Mouse (Mus musculus) cerebellum, adult 11-12 months (tissue): ENCODE measurements at regions not wholly inside any gene's neighbourhood (a gene's known extent, or its start where the extent isn't known, plus 50 kb on each side); places are given as distances from the start of the nearest gene placed in this dataset.

Source experiments
- DNase-seq: peaks from one replicate; pipeline ENCODE4 v3.0.0; 2022

DNA sequence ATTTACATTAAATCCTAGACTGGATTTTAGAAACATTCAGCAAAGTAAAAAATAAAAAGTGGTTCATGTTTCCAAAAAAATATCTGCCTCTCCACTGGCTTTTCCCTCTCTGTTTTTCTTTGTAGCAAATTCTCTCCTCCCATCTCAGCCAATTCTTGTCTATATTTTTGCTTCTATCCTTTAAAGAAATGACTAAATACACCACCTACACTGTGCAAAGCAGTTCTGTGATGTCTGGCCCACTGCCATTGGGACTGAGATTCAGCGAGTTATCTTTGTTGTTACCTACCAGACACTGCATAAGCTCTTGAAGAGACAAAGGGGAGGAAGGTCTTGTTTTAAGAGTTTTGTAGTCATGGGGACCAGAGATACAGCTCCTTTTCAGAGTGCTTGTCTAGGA lies 835.8 kb upstream of the Klhl29 start:
- no peak for DNase-seq

DNA sequence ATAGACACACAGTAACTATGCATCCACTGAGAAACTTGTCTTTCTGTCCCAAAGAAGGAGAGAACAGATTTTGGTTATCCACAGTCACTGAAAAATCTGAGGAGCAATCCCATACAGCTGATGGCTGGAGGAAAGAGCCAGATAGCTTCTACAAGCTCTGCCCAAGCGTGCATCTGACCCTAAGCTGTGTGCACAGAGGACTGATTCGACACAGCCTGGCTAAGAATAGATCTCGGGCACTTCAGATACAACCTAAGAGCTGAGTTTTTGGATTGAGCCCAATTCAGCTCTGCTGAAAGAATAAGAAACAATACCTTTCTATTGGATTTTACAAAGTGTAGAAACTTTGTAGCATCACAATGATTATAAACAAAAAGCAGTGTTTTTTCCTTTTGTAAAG lies 813.8 kb upstream of the Klhl29 start:
- no peak for DNase-seq

DNA sequence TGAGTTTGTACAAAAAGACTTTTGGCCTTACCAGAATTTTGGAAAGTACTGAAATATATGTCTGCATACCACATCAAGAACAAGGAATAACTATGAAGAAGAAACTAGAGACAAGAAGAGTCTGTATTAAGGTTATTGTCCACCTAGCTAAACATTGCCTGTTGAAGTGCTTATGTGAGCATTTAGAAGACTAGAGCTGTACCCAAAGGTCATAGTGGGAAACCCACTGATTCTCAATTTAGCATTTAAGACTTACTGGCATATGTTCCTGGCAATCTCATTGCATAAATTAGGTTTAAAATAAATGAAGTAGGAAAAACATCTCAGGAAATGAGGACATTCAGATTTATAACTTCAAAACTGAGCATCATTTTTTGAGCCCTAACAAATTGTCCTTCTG lies 793.3 kb upstream of the Klhl29 start:
- DNase-seq, result no peak

GRCm38 (mm10) chr12:6154287-6154686 lies 778.8 kb upstream of the Klhl29 start:
- no peak for DNase-seq

DNA sequence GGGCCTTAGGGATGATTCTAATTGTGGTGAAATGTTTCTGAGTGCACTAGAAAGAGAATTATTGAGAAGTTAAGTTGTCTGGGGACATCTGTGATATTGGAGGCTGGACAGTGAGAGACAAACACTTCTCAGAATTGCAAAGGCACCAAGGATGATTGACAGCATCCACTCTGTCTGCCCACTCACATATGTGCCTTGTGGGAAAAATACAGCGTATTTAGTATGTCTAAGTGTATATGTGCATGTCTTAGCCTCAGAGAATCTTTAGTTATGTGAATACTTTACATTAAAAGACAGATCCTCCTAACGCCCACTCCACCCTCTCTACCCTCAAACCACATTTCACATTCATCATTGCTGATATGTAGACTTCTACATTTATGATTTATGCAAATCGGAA lies 776.0 kb upstream of the Klhl29 start:
- DNase-seq, result no peak

GRCm38 (mm10) chr12:6132451-6132850 lies 757.0 kb upstream of the Klhl29 start:
- DNase-seq, result no peak

- DNase-seq, result no peak
These were observed 744.1 kb upstream of the Klhl29 start for GRCm38 (mm10) chr12:6119557-6119956.

- DNase-seq, result no peak
These were observed 739.8 kb upstream of the Klhl29 start for GRCm38 (mm10) chr12:6115254-6115653.

DNA sequence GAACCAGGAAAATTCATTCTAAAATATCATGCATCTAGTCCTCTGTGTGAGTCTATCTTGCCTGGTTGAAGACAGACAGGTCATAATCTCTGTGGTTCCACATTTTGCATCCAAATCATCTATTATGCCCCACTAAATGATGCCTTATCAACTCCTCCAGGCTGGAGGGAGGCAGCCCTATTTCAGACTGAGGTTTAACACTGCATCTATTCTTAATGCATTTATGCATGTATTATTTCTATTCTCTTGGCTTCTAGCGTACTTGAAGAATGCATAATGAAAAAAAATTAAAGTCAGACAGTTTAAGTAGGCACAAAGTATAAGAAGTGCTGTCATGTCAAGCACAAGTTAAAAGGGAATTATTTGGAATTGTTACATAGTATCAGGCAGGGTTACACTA lies 721.8 kb upstream of the Klhl29 start:
- DNase-seq, result no peak

- DNase-seq, result peak; percentile 35
These were observed 712.3 kb upstream of the Klhl29 start for GRCm38 (mm10) chr12:6087627-6088350.

- DNase-seq, result no peak
These were observed 711.6 kb upstream of the Klhl29 start for GRCm38 (mm10) chr12:6087071-6087470.

- DNase-seq, result peak; percentile 82
These were observed 671.6 kb upstream of the Klhl29 start for GRCm38 (mm10) chr12:6046866-6047689.

DNA sequence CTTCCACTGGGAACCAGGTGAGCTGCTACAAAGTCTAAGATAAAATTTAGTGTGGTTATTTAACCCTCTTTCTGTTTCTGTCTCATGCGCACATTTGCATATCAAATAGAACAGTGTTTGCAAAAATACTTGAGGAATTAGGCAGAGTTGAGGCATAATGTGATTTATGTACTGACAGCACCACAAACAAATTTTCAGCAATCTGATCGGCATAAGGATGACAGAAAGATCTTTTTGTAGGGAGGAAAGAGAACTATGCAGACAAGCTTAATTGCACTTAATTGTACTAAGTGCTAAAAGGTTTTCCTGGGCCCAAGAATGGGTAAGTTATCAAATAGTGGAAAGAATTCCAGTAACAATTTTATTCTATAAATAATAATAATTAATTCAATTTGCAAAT lies 670.6 kb upstream of the Klhl29 start:
- DNase-seq, result no peak

GRCm38 (mm10) chr12:6042326-6042725 lies 666.8 kb upstream of the Klhl29 start:
- DNase-seq, result no peak

- DNase-seq, result no peak
These were observed 648.6 kb upstream of the Klhl29 start for GRCm38 (mm10) chr12:6024111-6024510.

DNA sequence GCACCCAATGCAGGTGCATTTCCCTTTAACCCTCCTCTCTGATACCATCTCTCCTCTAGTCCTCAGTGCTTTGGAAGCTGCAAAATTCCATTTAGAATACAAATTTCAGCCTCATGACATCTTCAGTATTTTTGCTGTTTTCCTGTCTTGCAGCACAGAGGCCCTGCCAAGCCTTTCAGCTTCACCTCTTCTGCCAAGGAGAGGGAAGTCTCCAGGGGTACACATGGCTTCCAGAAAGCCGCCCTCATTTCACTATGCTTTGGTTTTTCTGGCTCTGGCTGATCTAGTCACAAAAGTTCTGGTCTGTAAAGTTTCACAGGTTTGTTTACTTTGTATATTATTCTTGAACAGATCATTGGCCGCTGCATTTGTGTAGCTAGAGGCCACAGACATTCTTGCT lies 647.0 kb upstream of the Klhl29 start:
- no peak for DNase-seq

DNA sequence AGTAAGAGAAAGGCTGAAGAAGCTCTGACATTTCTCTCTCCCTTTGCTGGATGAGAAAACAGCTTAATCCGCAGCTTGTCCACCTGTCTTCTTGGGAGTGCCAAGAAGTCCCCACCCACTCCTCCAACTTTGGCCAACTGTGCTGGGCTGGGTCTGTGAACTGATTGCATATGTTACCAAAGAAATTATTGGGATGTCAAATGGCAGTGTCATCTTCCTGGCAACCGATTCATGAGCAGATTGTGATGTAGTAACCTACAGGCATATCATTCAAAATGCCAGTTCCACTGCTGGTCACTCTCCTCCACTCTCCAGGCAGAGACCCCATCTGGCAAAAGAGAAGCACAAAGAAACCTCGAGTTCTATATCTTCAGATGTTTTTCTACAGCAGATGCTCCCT lies 625.5 kb upstream of the Klhl29 start:
- DNase-seq, result peak; percentile 15

- DNase-seq, result no peak
These were observed 621.9 kb upstream of the Klhl29 start for GRCm38 (mm10) chr12:5997366-5997765.

- DNase-seq, result no peak
These were observed 621.2 kb upstream of the Klhl29 start for GRCm38 (mm10) chr12:5996672-5997071.

GRCm38 (mm10) chr12:5983937-5984610 lies 608.6 kb upstream of the Klhl29 start:
- DNase-seq, result no peak

- no peak for DNase-seq
These were observed 606.6 kb upstream of the Klhl29 start for GRCm38 (mm10) chr12:5982096-5982495.

DNA sequence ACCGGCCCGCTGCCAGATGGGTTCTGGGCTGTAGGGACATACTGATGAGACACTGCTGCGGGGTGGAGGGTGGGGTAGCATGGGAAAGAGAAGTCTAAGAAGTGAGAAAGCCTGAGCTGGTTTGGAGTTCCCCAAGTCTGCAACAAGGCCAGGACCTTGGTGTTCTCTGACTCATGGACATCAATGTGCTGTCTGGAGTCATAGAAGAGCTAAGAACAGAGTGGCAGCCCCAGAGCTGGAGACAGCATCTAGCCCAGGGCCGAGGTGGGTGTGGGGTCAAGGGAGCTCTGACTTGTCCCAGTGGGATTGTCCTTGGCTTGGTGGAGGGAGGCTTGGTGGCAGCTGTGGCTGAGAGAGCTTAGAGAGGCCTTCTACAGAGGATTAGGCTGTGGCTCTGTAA lies 600.4 kb upstream of the Klhl29 start:
- no peak for DNase-seq

- DNase-seq, result no peak
These were observed 594.1 kb upstream of the Klhl29 start for GRCm38 (mm10) chr12:5969556-5969955.

DNA sequence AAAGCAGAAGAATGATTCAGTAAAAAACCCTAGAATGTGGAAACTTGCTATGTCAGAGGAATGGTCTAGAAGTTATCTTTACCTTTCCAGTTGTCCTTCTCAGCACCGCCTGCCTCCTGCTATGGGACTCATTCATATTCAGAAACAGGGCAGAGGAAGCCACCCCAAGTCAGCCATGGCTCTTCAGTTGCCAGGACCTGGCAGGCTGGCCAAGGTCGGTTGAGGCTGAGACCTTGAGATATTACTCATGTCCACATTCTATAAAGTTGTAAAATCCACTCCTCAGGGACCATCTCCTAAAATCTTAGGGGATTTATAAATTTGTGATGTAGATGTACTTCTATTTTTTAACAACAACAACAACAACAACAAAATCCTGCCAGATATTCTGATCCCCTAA lies 580.7 kb upstream of the Klhl29 start:
- no peak for DNase-seq
